Mouse (Mus musculus) MEL (cell line): ENCODE measurements at regions not wholly inside any gene's neighbourhood (a gene's known extent, or its start where the extent isn't known, plus 50 kb on each side); places are given as distances from the start of the nearest gene placed in this dataset.

ENCODE experiments used
- DNase-seq: peaks from one replicate; pipeline ENCODE4 v3.0.0; 2011; ENCODE audit warnings: low read depth, low spot score
- H3K27ac ChIP-seq: 2 replicates; pipeline ENCODE4 v1.5.1; 2012; ENCODE audit warnings: low read depth, mild to moderate bottlenecking, control low read depth, low read length, moderate library complexity; ENCODE audit not compliant: control insufficient read depth
- H3K27me3 ChIP-seq, 2 experiments: fragments of 150-350 bp in 1 of 2; sonication (generic) in 1 of 2; 2 replicates each; pipeline ENCODE4 v1.6.1; 2012; ENCODE audit warnings: low read length in 2 of 2, mild to moderate bottlenecking in 2 of 2, improper control_type of control experiment in 1 of 2, moderate library complexity in 1 of 2; ENCODE audit not compliant: insufficient read depth in 2 of 2, control insufficient read depth in 1 of 2
- H3K36me3 ChIP-seq, 2 experiments: 2 replicates each; pipeline ENCODE4 v1.6.1; 2012 to 2014; ENCODE audit warnings: low read length in 2 of 2, improper control_type of control experiment in 1 of 2, inconsistent platforms in 1 of 2, mild to moderate bottlenecking in 1 of 2; ENCODE audit not compliant: insufficient read depth in 2 of 2, control insufficient read depth in 1 of 2
- H3K4me1 ChIP-seq, 2 experiments: fragments of 150-350 bp in 1 of 2; sonication (generic) in 1 of 2; 2 replicates each; pipeline ENCODE4 v1.6.1; 2012; ENCODE audit warnings: low read length in 2 of 2, improper control_type of control experiment in 1 of 2, mild to moderate bottlenecking in 1 of 2; ENCODE audit not compliant: insufficient read depth in 2 of 2, control insufficient read depth in 1 of 2
- H3K4me3 ChIP-seq, 2 experiments: fragments of 150-350 bp in 1 of 2; sonication (generic) in 1 of 2; 2 replicates each; pipeline ENCODE4 v1.5.1; 2012; ENCODE audit warnings: low read depth in 2 of 2, low read length in 2 of 2, mild to moderate bottlenecking in 2 of 2, moderate library complexity in 2 of 2, control low read depth in 1 of 2, improper control_type of control experiment in 1 of 2; ENCODE audit not compliant: control insufficient read depth in 1 of 2, insufficient read depth in 1 of 2
- H3K79me2 ChIP-seq: 2 replicates; pipeline ENCODE4 v1.6.1; 2012; ENCODE audit warnings: mild to moderate bottlenecking, low read length, moderate library complexity; ENCODE audit not compliant: control insufficient read depth, poor library complexity, insufficient read depth
- H3K9ac ChIP-seq: 2 replicates; pipeline ENCODE4 v1.6.1; 2012; ENCODE audit warnings: low read depth, mild to moderate bottlenecking, control low read depth, low read length, moderate library complexity; ENCODE audit not compliant: control insufficient read depth, poor library complexity, severe bottlenecking
- H3K9me3 ChIP-seq: fragments of 150-350 bp; sonication (generic); replicated peaks from 2 replicates; pipeline ENCODE4 v1.6.1; 2012; ENCODE audit warnings: mild to moderate bottlenecking, low read length, improper control_type of control experiment, moderate library complexity; ENCODE audit not compliant: insufficient read depth
- CHD2 ChIP-seq: IDR thresholded peaks from 2 replicates; pipeline ENCODE4 v1.6.1; 2011; ENCODE audit warnings: low read length, improper control_type of control experiment
- ELF1 ChIP-seq: IDR thresholded peaks from 2 replicates; pipeline ENCODE4 v1.6.1; 2014; ENCODE audit warnings: low read depth, mild to moderate bottlenecking, inconsistent platforms, low read length, improper control_type of control experiment, moderate library complexity
- JUND ChIP-seq: IDR thresholded peaks from 2 replicates; pipeline ENCODE4 v1.6.1; 2011; ENCODE audit warnings: low read depth, mild to moderate bottlenecking, improper control_type of control experiment, low read length
- KAT2A ChIP-seq: conservative IDR thresholded peaks from 2 replicates; pipeline ENCODE4 v1.6.1; 2012; ENCODE audit warnings: low read depth, low read length, improper control_type of control experiment, inconsistent platforms
- MAX ChIP-seq: IDR thresholded peaks from 2 replicates; pipeline ENCODE4 v1.6.1; 2011; ENCODE audit warnings: low read length, improper control_type of control experiment
- MAZ ChIP-seq: IDR thresholded peaks from 2 replicates; pipeline ENCODE4 v1.6.1; 2012; ENCODE audit warnings: low read depth, mild to moderate bottlenecking, inconsistent platforms, low read length, improper control_type of control experiment
- MYB ChIP-seq: IDR thresholded peaks from 2 replicates; pipeline ENCODE4 v1.6.1; 2011; ENCODE audit warnings: mild to moderate bottlenecking, low read depth, low read length, improper control_type of control experiment
- MYC ChIP-seq: IDR thresholded peaks from 2 replicates; pipeline ENCODE4 v1.6.1; 2011; ENCODE audit warnings: low read depth, mild to moderate bottlenecking, low read length, improper control_type of control experiment, moderate library complexity
- NELFE ChIP-seq: IDR thresholded peaks from 2 replicates; pipeline ENCODE4 v1.6.1; 2011; ENCODE audit warnings: low read depth, low read length, improper control_type of control experiment
- NRF1 ChIP-seq: IDR thresholded peaks from 2 replicates; pipeline ENCODE4 v1.6.1; 2014; ENCODE audit warnings: low read depth, mild to moderate bottlenecking, inconsistent platforms, low read length, improper control_type of control experiment, moderate library complexity; ENCODE audit not compliant: poor library complexity, insufficient read depth, severe bottlenecking
- POLR2A ChIP-seq, 2 experiments: IDR thresholded peaks; 2 replicates each; pipeline ENCODE4 v1.6.1; 2011 to 2012; ENCODE audit warnings: low read length in 2 of 2, mild to moderate bottlenecking in 2 of 2, control low read depth in 1 of 2, improper control_type of control experiment in 1 of 2, low read depth in 1 of 2, moderate library complexity in 1 of 2; ENCODE audit not compliant: control insufficient read depth in 1 of 2, insufficient read depth in 1 of 2, poor library complexity in 1 of 2
- POLR2AphosphoS5 ChIP-seq: IDR thresholded peaks from 2 replicates; pipeline ENCODE4 v1.6.1; 2012; ENCODE audit warnings: low read depth, borderline replicate concordance, mild to moderate bottlenecking, inconsistent platforms, low read length, moderate library complexity, mixed read lengths
- RAD21 ChIP-seq: IDR thresholded peaks from 2 replicates; pipeline ENCODE4 v1.6.1; 2011; ENCODE audit warnings: mild to moderate bottlenecking, low read depth, low read length, improper control_type of control experiment
- SIN3A ChIP-seq: IDR thresholded peaks from 2 replicates; pipeline ENCODE4 v1.6.1; 2012; ENCODE audit warnings: low read length, improper control_type of control experiment, inconsistent platforms
- SMC3 ChIP-seq: IDR thresholded peaks from 2 replicates; pipeline ENCODE4 v1.6.1; 2011; ENCODE audit warnings: low read depth, low read length, improper control_type of control experiment
- TAL1 ChIP-seq: IDR thresholded peaks from 2 replicates; pipeline ENCODE4 v1.6.1; 2012; ENCODE audit warnings: mild to moderate bottlenecking, inconsistent platforms, low read length, moderate library complexity, mixed read lengths
- UBTF ChIP-seq: IDR thresholded peaks from 2 replicates; pipeline ENCODE4 v1.6.1; 2012; ENCODE audit warnings: low read depth, mild to moderate bottlenecking, inconsistent platforms, low read length, improper control_type of control experiment, moderate library complexity, borderline replicate concordance; ENCODE audit not compliant: insufficient read depth
- USF1 ChIP-seq: IDR thresholded peaks from 2 replicates; pipeline ENCODE4 v1.6.1; 2014; ENCODE audit warnings: low read depth, mild to moderate bottlenecking, inconsistent platforms, low read length, improper control_type of control experiment, moderate library complexity
- USF2 ChIP-seq, 2 experiments: IDR thresholded peaks; 2 replicates each; pipeline ENCODE4 v1.6.1; 2011 to 2012; ENCODE audit warnings: improper control_type of control experiment in 2 of 2, low read length in 2 of 2, borderline replicate concordance in 1 of 2, inconsistent platforms in 1 of 2, low read depth in 1 of 2, mild to moderate bottlenecking in 1 of 2; ENCODE audit not compliant: insufficient read depth in 1 of 2
- ZKSCAN1 ChIP-seq: IDR thresholded peaks from 2 replicates; pipeline ENCODE4 v1.6.1; 2012; ENCODE audit warnings: low read depth, mild to moderate bottlenecking, inconsistent platforms, low read length, improper control_type of control experiment, moderate library complexity
- ZNF384 ChIP-seq: IDR thresholded peaks from 2 replicates; pipeline ENCODE4 v1.6.1; 2012; ENCODE audit warnings: low read depth, mild to moderate bottlenecking, inconsistent platforms, low read length, improper control_type of control experiment

DNA sequence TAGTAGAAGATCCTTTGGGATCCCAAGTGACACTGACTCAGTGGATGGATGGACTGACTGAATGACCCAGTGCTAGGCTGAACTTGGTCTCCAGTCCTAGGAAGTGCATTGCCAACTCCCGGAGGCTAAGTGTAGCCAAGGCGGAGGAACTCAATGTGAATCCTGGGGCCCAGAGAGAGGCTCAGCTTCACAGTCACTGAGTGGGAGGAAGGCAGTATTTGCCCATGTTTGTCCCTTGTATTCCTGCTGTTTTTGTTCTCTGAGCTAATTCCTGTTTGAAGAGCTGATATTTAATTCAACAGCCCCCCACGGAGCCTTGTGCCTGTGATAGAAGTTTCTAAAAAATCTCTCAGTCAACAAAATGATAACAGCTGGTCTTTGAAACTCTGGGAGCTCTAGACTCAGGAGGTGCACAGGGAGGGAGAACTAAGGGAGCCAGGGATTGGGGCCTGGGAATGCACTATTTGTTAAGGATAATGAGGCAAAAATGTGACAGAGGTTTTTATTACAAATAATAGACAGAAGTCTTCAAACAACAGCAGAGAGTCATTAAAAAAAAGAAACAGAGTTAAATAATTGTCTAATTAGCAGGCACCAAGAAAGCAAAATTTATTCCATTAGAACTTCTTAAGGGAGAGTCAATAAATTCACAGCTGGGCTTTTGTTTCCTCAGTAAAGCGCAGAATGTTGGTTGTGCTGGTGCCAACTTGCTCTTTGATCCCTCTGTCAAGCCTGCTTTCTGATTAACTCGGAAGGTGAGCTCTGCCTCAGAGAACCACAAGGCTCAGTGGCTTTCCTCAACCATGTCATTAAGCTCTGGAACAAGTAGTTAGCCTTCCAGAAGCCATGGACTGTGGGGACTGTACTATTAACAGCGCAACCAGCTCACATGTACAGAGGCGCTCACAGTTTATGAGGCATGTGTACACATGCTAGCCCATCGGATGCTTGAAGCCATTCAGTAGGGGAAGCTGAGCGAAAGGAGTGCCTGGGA is 259.2 kb downstream of the Igsf11 start:
- TF ChIP-seq MYC (no peak), ELF1 (no peak), NRF1 (no peak), SIN3A (no peak), SMC3 (no peak), USF1 (no peak), ZNF384 (no peak), POLR2A (IDR thresholded peaks at IDR 0.05; ENCODE audit: control insufficient read depth in 1 of 2, insufficient read depth in 1 of 2, low read depth in 1 of 2, low read length in 2 of 2, poor library complexity in 1 of 2) (no peak), MAZ (no peak), KAT2A (no peak), MAX (no peak), POLR2AphosphoS5 (no peak), RAD21 (no peak), TAL1 (no peak), CHD2 (no peak)
- H3K4me3 ChIP-seq = no peak overlapping the region
- no peaks in the 10 kb centered on the region for H3K4me1 ChIP-seq
- H3K27me3 ChIP-seq = no peaks in the 10 kb centered on the region
- no peaks in the 10 kb centered on the region for H3K79me2 ChIP-seq
- H3K9me3 ChIP-seq = no peaks in the 10 kb centered on the region
- H3K9ac ChIP-seq = no peak overlapping the region
- DNase-seq = no peak
- no peak overlapping the region for H3K27ac ChIP-seq
- H3K36me3 ChIP-seq = no peaks in the 10 kb centered on the region

DNA sequence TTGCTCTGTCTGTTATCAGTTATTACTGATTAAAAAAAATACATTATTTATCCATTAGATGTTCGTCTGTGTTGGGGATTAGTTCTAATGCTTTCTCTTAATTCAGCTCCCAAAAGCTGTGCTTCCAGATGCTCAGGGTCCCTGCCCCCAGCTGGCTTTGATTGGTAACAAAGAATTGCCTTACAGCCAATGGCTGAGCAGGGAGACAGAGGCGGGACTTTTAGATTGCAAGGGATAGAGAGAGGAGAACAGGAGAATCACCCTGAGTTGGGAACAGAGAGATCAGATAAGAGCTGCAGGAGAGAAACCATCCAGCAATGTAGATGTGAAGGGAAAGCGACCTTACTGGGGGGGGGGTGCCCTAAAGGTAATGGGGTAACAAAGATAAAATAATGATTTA is 266.4 kb downstream of the Igsf11 start:
- Histone ChIP-seq H3K36me3 (no peaks in the 10 kb centered on the region), H3K27me3 (no peaks in the 10 kb centered on the region), H3K9ac (no peak overlapping the region), H3K4me3 (no peak overlapping the region)
- DNase-seq = no peak
- no peak for TF ChIP-seq JUND
- TF ChIP-seq USF2 (IDR thresholded peaks at IDR 0.05; ENCODE audit: borderline replicate concordance in 1 of 2, insufficient read depth in 1 of 2, low read depth in 1 of 2, low read length in 2 of 2) = no peak
- TF ChIP-seq ZNF384 = no peak
- TF ChIP-seq UBTF = no peak
- TF ChIP-seq MYB = no peak
- TF ChIP-seq NELFE = no peak
- no peak for TF ChIP-seq KAT2A
- TF ChIP-seq SIN3A = no peak
- no peak for TF ChIP-seq ZKSCAN1
- TF ChIP-seq POLR2AphosphoS5 = no peak
- TF ChIP-seq, all 39 proteins: peak for 0
- Histone ChIP-seq H3K4me1 (peaks cover 3 to 9% of the 10 kb centered on the region in 2 experiments; a peak in 2 of 4 replicates), H3K79me2 (no peaks in the 10 kb centered on the region), H3K9me3 (no peaks in the 10 kb centered on the region), H3K27ac (no peak overlapping the region)
